Mouse (Mus musculus): ENCODE measurements around the gene Scel. TPM values are rescaled to one million over a fixed set of nuclear protein-coding genes. Genes with fewer than 3 reads are reported as not detected.

The Scel gene
- polyA plus RNA-seq, 1 experiment from 2014 or later, result 0.19 TPM

GRCm38 (mm10) chr14:103537355-103538056, 24.4 kb downstream of the Scel start:
- H3K9me3 ChIP-seq (ENCODE audit: control insufficient read depth, low read length), result no peaks in the 10 kb centered on the region; the same call in 1 of the 2 replicates
- H3K27ac ChIP-seq (replicated peaks in 1 of 2; ENCODE audit: control insufficient read depth in 1 of 2, insufficient read depth in 1 of 2, low read depth in 2 of 2, low read length in 2 of 2), result no peak overlapping the region
- H3K36me3 ChIP-seq (ENCODE audit: control insufficient read depth, insufficient read depth, low read length), result no peaks in the 10 kb centered on the region
- ATAC-seq (ENCODE audit: insufficient number of reproducible peaks, insufficient read depth, low FRiP score, low read depth), result no peak
- H3K4me1 ChIP-seq (ENCODE audit: control insufficient read depth in 2 of 2, insufficient read depth in 2 of 2, low read length in 2 of 2), result no peaks in the 10 kb centered on the region
- H3K4me2 ChIP-seq (ENCODE audit: low read length), result no peak overlapping the region
- H3K27me3 ChIP-seq (ENCODE audit: control insufficient read depth, insufficient read depth, low read length), result no peaks in the 10 kb centered on the region
- no peak overlapping the region for H3K4me3 ChIP-seq (ENCODE audit: control insufficient read depth in 1 of 2, insufficient read depth in 1 of 2, low read depth in 1 of 2, low read length in 2 of 2)
- 17% methylated on average over 13 of the region's 13 CpGs for WGBS
- no peak overlapping the region for H3K9ac ChIP-seq (ENCODE audit: low read length)

DNA sequence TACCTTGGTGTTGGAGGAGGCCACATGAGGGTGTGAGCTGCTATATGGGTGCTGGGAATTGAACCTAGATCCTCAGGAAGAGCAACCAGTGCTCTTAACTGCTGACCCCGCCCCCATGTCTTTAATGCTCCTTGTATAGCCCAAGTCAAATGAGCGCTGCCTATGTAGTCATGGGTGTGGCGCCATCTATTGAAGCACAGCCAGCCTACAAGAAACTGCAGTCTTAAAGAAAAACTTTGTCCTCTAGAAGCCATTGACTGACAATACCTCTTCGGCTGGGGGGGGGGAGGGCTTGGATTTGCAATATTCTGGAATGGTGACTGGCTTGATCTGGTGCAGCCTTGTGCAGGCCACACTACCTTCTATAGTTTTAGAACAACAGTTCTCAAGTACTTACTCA, 26.7 kb downstream of the Scel start:
- Histone ChIP-seq H3K4me3 (ENCODE audit: control insufficient read depth in 1 of 2, insufficient read depth in 1 of 2, low read depth in 1 of 2, low read length in 2 of 2) (no peak overlapping the region), H3K27ac (replicated peaks in 1 of 2; ENCODE audit: control insufficient read depth in 1 of 2, insufficient read depth in 1 of 2, low read depth in 2 of 2, low read length in 2 of 2) (no peak overlapping the region), H3K9me3 (ENCODE audit: control insufficient read depth, low read length) (no peaks in the 10 kb centered on the region; the same call in 1 of the 2 replicates), H3K36me3 (ENCODE audit: control insufficient read depth, insufficient read depth, low read length) (no peaks in the 10 kb centered on the region), H3K27me3 (ENCODE audit: control insufficient read depth, insufficient read depth, low read length) (no peaks in the 10 kb centered on the region), H3K4me2 (ENCODE audit: low read length) (no peak overlapping the region), H3K4me1 (ENCODE audit: control insufficient read depth in 2 of 2, insufficient read depth in 2 of 2, low read length in 2 of 2) (no peaks in the 10 kb centered on the region), H3K9ac (ENCODE audit: low read length) (no peak overlapping the region)
- WGBS, result 49% methylated on average over 4 of the region's 4 CpGs
- ATAC-seq (ENCODE audit: insufficient number of reproducible peaks, insufficient read depth, low FRiP score, low read depth), result no peak

GRCm38 (mm10) chr14:103541679-103542078, 28.5 kb downstream of the Scel start:
- Histone ChIP-seq H3K9me3 (ENCODE audit: control insufficient read depth, low read length) (no peaks in the 10 kb centered on the region; the same call in 1 of the 2 replicates), H3K27me3 (ENCODE audit: control insufficient read depth, insufficient read depth, low read length) (no peaks in the 10 kb centered on the region), H3K27ac (replicated peaks in 1 of 2; ENCODE audit: control insufficient read depth in 1 of 2, insufficient read depth in 1 of 2, low read depth in 2 of 2, low read length in 2 of 2) (no peak overlapping the region), H3K4me3 (ENCODE audit: control insufficient read depth in 1 of 2, insufficient read depth in 1 of 2, low read depth in 1 of 2, low read length in 2 of 2) (no peak overlapping the region), H3K9ac (ENCODE audit: low read length) (no peak overlapping the region), H3K4me1 (ENCODE audit: control insufficient read depth in 2 of 2, insufficient read depth in 2 of 2, low read length in 2 of 2) (no peaks in the 10 kb centered on the region), H3K4me2 (ENCODE audit: low read length) (no peak overlapping the region), H3K36me3 (ENCODE audit: control insufficient read depth, insufficient read depth, low read length) (no peaks in the 10 kb centered on the region)
- no peak for ATAC-seq (ENCODE audit: insufficient number of reproducible peaks, insufficient read depth, low FRiP score, low read depth)
- WGBS, result 72% methylated on average over 5 of the region's 5 CpGs

DNA sequence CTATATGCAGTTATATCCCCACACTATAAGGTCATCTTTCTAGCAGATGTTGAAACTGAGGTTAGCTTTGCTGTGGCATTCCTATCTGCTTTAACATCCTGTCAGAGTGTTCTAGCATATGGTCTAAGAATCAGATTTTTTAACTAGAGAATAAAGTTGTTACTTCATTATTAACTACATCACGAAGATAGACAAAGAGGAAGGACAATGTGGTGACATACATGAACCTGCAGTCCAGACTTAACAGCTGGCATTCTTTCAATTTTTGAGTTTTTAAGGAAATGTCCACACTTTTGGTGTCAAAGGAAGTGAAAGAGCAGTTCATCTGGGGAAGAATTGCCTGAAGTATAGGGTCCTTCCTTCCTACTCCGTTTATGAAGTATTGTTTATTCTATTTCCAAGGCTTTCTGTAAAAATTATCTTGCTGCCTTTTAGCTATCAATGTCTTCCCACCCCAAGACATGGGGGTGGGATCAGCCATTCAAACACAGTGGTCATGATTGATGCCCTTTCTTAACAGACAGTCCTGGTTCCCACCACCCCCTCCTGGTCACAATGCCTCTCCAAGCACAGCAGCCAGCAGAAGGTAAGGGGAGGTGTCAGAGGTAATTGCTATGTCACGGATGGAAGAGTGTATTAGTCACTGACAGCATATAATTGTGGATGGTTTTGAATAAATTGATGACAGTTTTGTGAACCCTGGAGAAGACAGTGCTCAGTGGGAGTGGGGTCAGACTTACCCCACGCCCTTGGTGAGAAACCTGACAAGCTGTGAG, 30.4 kb downstream of the Scel start:
- Histone ChIP-seq H3K9ac (ENCODE audit: low read length) (no peak overlapping the region), H3K9me3 (ENCODE audit: control insufficient read depth, low read length) (no peaks in the 10 kb centered on the region; the same call in 1 of the 2 replicates), H3K27me3 (ENCODE audit: control insufficient read depth, insufficient read depth, low read length) (no peaks in the 10 kb centered on the region), H3K27ac (replicated peaks in 1 of 2; ENCODE audit: control insufficient read depth in 1 of 2, insufficient read depth in 1 of 2, low read depth in 2 of 2, low read length in 2 of 2) (no peak overlapping the region), H3K4me1 (ENCODE audit: control insufficient read depth in 2 of 2, insufficient read depth in 2 of 2, low read length in 2 of 2) (no peaks in the 10 kb centered on the region), H3K4me3 (ENCODE audit: control insufficient read depth in 1 of 2, insufficient read depth in 1 of 2, low read depth in 1 of 2, low read length in 2 of 2) (no peak overlapping the region), H3K4me2 (ENCODE audit: low read length) (no peak overlapping the region), H3K36me3 (ENCODE audit: control insufficient read depth, insufficient read depth, low read length) (no peaks in the 10 kb centered on the region)
- WGBS, result 57% methylated on average over 4 of the region's 4 CpGs
- ATAC-seq (ENCODE audit: insufficient number of reproducible peaks, insufficient read depth, low FRiP score, low read depth), result no peak

GRCm38 (mm10) chr14:103545734-103546133, 32.6 kb downstream of the Scel start:
- WGBS, result 58% methylated on average over 8 of the region's 8 CpGs
- Histone ChIP-seq H3K27me3 (ENCODE audit: control insufficient read depth, insufficient read depth, low read length) (no peaks in the 10 kb centered on the region), H3K36me3 (ENCODE audit: control insufficient read depth, insufficient read depth, low read length) (no peaks in the 10 kb centered on the region), H3K9me3 (ENCODE audit: control insufficient read depth, low read length) (no peaks in the 10 kb centered on the region; the same call in 1 of the 2 replicates), H3K4me3 (ENCODE audit: control insufficient read depth in 1 of 2, insufficient read depth in 1 of 2, low read depth in 1 of 2, low read length in 2 of 2) (no peak overlapping the region), H3K4me2 (ENCODE audit: low read length) (no peak overlapping the region), H3K4me1 (ENCODE audit: control insufficient read depth in 2 of 2, insufficient read depth in 2 of 2, low read length in 2 of 2) (no peaks in the 10 kb centered on the region), H3K27ac (replicated peaks in 1 of 2; ENCODE audit: control insufficient read depth in 1 of 2, insufficient read depth in 1 of 2, low read depth in 2 of 2, low read length in 2 of 2) (no peak overlapping the region), H3K9ac (ENCODE audit: low read length) (no peak overlapping the region)
- ATAC-seq (ENCODE audit: insufficient number of reproducible peaks, insufficient read depth, low FRiP score, low read depth), result no peak

- no peak for ATAC-seq (ENCODE audit: insufficient number of reproducible peaks, insufficient read depth, low FRiP score, low read depth)
- Histone ChIP-seq H3K4me1 (ENCODE audit: control insufficient read depth in 2 of 2, insufficient read depth in 2 of 2, low read length in 2 of 2) (no peaks in the 10 kb centered on the region), H3K9ac (ENCODE audit: low read length) (no peak overlapping the region), H3K9me3 (ENCODE audit: control insufficient read depth, low read length) (no peaks in the 10 kb centered on the region), H3K4me3 (ENCODE audit: control insufficient read depth in 1 of 2, insufficient read depth in 1 of 2, low read depth in 1 of 2, low read length in 2 of 2) (no peak overlapping the region), H3K27me3 (ENCODE audit: control insufficient read depth, insufficient read depth, low read length) (no peaks in the 10 kb centered on the region), H3K36me3 (ENCODE audit: control insufficient read depth, insufficient read depth, low read length) (no peaks in the 10 kb centered on the region), H3K4me2 (ENCODE audit: low read length) (no peak overlapping the region), H3K27ac (replicated peaks in 1 of 2; ENCODE audit: control insufficient read depth in 1 of 2, insufficient read depth in 1 of 2, low read depth in 2 of 2, low read length in 2 of 2) (no peak overlapping the region)
- 79% methylated on average over 12 of the region's 12 CpGs for WGBS
Measured at GRCm38 (mm10) chr14:103546246-103546645, 33.1 kb downstream of the Scel start.

GRCm38 (mm10) chr14:103548220-103548619, 35.1 kb downstream of the Scel start:
- H3K4me2 ChIP-seq (ENCODE audit: low read length), result no peak overlapping the region
- 76% methylated on average over 6 of the region's 6 CpGs for WGBS
- H3K4me1 ChIP-seq (ENCODE audit: control insufficient read depth in 2 of 2, insufficient read depth in 2 of 2, low read length in 2 of 2), result no peaks in the 10 kb centered on the region
- no peak overlapping the region for H3K9ac ChIP-seq (ENCODE audit: low read length)
- no peak overlapping the region for H3K4me3 ChIP-seq (ENCODE audit: control insufficient read depth in 1 of 2, insufficient read depth in 1 of 2, low read depth in 1 of 2, low read length in 2 of 2)
- no peak overlapping the region for H3K27ac ChIP-seq (replicated peaks in 1 of 2; ENCODE audit: control insufficient read depth in 1 of 2, insufficient read depth in 1 of 2, low read depth in 2 of 2, low read length in 2 of 2)
- no peaks in the 10 kb centered on the region for H3K36me3 ChIP-seq (ENCODE audit: control insufficient read depth, insufficient read depth, low read length)
- no peak for ATAC-seq (ENCODE audit: insufficient number of reproducible peaks, insufficient read depth, low FRiP score, low read depth)
- H3K9me3 ChIP-seq (ENCODE audit: control insufficient read depth, low read length), result no peaks in the 10 kb centered on the region
- H3K27me3 ChIP-seq (ENCODE audit: control insufficient read depth, insufficient read depth, low read length), result no peaks in the 10 kb centered on the region
